Mouse (Mus musculus) E14TG2a.4 (cell line): ENCODE results near the gene Ctbp2.

Source experiments
- CTCF ChIP-seq: conservative IDR thresholded peaks from 2 replicates; pipeline ENCODE4 v1.5.1; 2014; ENCODE audit warnings: low read length
- NANOG ChIP-seq: IDR thresholded peaks from 2 replicates; pipeline ENCODE4 v1.6.1; 2014; ENCODE audit warnings: borderline replicate concordance, low read length, mixed read lengths

- TF ChIP-seq CTCF (no peak), NANOG (no peak)
These were observed 43.7 kb upstream of the Ctbp2 start for GRCm38 (mm10) chr7:133167903-133168302.
